Mouse (Mus musculus) adrenal gland, postnatal 36 days (tissue): ENCODE data around the gene Lrrn4cl. TPM values are rescaled to one million over a fixed set of nuclear protein-coding genes. Genes with fewer than 3 reads are reported as not detected.
A peak's percentile ranks its signal among the peaks of the same experiment; 100 is the strongest.
"Not testable (repeated sequence)": the region's sequence is repeated elsewhere in the genome, so short reads cannot be mapped to it uniquely, and the experiment has no call there.

ENCODE experiments used
- DNase-seq, 2 experiments: peaks; one replicate each; pipeline ENCODE4 v3.0.0; 2021; ENCODE audit warnings: mixed read lengths in 1 of 2
- total RNA-seq, 2 experiments: library from RNA; stranded (reverse); gene quantifications; 2 replicates each; pipeline ENCODE4 v1.2.3; 2021

Lrrn4cl gene
- total RNA-seq, 2 experiments from 2014 or later, result 4.2 to 4.5 TPM

- DNase-seq, result peak; percentile 92 to 93
Measured at GRCm38 (mm10) chr19:8880311-8881033, 29.9 kb downstream of the Lrrn4cl start, which contains the start of gene Uqcc3. Gene Uqcc3 (minus strand): TSS chr19:8880923.

GRCm38 (mm10) chr19:8881034-8881392 is 30.4 kb downstream of the Lrrn4cl start:
- DNase-seq, result no peak

GRCm38 (mm10) chr19:8883616-8884015 is 33.0 kb downstream of the Lrrn4cl start, which contains the start of the genes Lbhd1 and Gm49403:
Gene Lbhd1 (plus strand): TSS chr19:8883732.
Gene Gm49403 (plus strand): TSS chr19:8883930.
- DNase-seq, result no peak

GRCm38 (mm10) chr19:8886916-8887584 is 36.5 kb downstream of the Lrrn4cl start:
- DNase-seq, result no peak

GRCm38 (mm10) chr19:8887585-8888463 is 37.3 kb downstream of the Lrrn4cl start:
- no peak for DNase-seq

GRCm38 (mm10) chr19:8888511-8889385 is 38.2 kb downstream of the Lrrn4cl start, which contains the start of the genes 1810009A15Rik and Gm49416:
Gene 1810009A15Rik (plus strand): TSS chr19:8888853.
Gene Gm49416 (plus strand): TSS chr19:8888926.
- peak; percentile 94 to 96 for DNase-seq

GRCm38 (mm10) chr19:8892829-8893766 is 42.5 kb downstream of the Lrrn4cl start, which contains the start of gene Ints5:
Gene Ints5 (plus strand): TSS chr19:8893005.
- peak; percentile 88 for DNase-seq

GRCm38 (mm10) chr19:8895397-8895960 is 44.9 kb downstream of the Lrrn4cl start:
- no peak for DNase-seq

GRCm38 (mm10) chr19:8896231-8896630 is 45.7 kb downstream of the Lrrn4cl start:
- not testable (repeated sequence) for DNase-seq

GRCm38 (mm10) chr19:8897211-8897864 is 46.8 kb downstream of the Lrrn4cl start:
- peak; percentile 70 to 77 for DNase-seq

GRCm38 (mm10) chr19:8897865-8898495 is 47.4 kb downstream of the Lrrn4cl start, which contains the start of gene Ganab:
Gene Ganab (plus strand): TSS chr19:8898071.
- DNase-seq, result peak; percentile 97

GRCm38 (mm10) chr19:8898576-8898975 is 48.0 kb downstream of the Lrrn4cl start:
- DNase-seq, result no peak

GRCm38 (mm10) chr19:8899079-8899478 is 48.5 kb downstream of the Lrrn4cl start:
- DNase-seq, result peak in 1 of 2 experiments; percentile 34

- DNase-seq, result no peak
Measured at GRCm38 (mm10) chr19:8903412-8903811, 52.8 kb downstream of the Lrrn4cl start.
